Mouse (Mus musculus) megakaryocyte, embryonic 14.5 days (primary cell): Measurements from ENCODE around the gene Sh3rf1. TPM values are rescaled to one million over a fixed set of nuclear protein-coding genes. Genes with fewer than 3 reads are reported as not detected.

ENCODE experiments used
- H3K27me3 ChIP-seq: replicated peaks from 2 replicates; pipeline ENCODE3; 2012; ENCODE audit warnings: inconsistent platforms
- H3K36me3 ChIP-seq: replicated peaks from 2 replicates; pipeline ENCODE3; 2012; ENCODE audit warnings: low read length, inconsistent platforms, mixed read lengths
- H3K4me1 ChIP-seq: 2 replicates; pipeline ENCODE4 v1.6.1; 2012; ENCODE audit warnings: inconsistent platforms
- H3K4me3 ChIP-seq: replicated peaks from 2 replicates; pipeline ENCODE3; 2012; ENCODE audit warnings: moderate library complexity, mild to moderate bottlenecking, inconsistent platforms
- H3K9me3 ChIP-seq: 2 replicates; pipeline ENCODE4 v1.6.1; 2012; ENCODE audit warnings: inconsistent platforms
- FLI1 ChIP-seq: IDR thresholded peaks from 2 replicates; pipeline ENCODE4 v1.6.1; 2012; ENCODE audit warnings: low read length, inconsistent platforms, mixed read lengths
- GATA1 ChIP-seq: IDR thresholded peaks from 3 replicates; pipeline ENCODE4 v1.6.1; 2012; ENCODE audit warnings: mixed read lengths, low read length, inconsistent platforms, borderline replicate concordance
- polyA plus RNA-seq: library from polyadenylated mRNA; stranded (reverse); fragments of >175 nt; gene quantifications from 2 replicates; pipeline ENCODE4 v1.2.3, GENCODE M21; 2012; ENCODE audit warnings: low replicate concordance; ENCODE audit not compliant: insufficient read depth

Sh3rf1 gene
- polyA plus RNA-seq, 1 experiment: 1.3 TPM

DNA sequence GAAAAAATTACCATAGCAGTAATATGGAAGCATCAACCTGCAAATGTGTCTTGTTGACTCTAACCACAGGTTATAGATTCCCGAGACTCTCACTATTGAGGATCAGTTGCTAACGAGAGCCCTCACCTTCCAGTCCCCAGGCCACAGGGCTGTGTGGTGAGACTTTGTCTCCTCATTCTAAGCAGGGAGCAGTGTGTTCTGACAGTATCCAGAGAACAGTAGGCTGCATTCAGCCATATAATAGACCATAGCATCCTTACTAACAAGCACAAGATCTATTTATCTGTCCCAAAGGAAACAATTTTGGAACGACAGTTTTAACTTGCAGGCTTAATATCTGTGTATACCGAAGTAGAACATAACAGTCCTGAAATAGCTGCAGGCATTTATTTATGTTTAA lies 75.2 kb downstream of the Sh3rf1 start:
- TF ChIP-seq FLI1 (no peak), GATA1 (no peak)
- Histone ChIP-seq H3K4me1 (no peaks in the 10 kb centered on the region), H3K4me3 (no peak overlapping the region), H3K9me3 (peaks cover 17% of the 10 kb centered on the region), H3K27me3 (no peaks in the 10 kb centered on the region), H3K36me3 (no peaks in the 10 kb centered on the region)

- TF ChIP-seq GATA1: no peak
- TF ChIP-seq FLI1: no peak
- H3K36me3 ChIP-seq: no peaks in the 10 kb centered on the region
- H3K4me1 ChIP-seq: no peaks in the 10 kb centered on the region
- peaks cover 24% of the 10 kb centered on the region for H3K9me3 ChIP-seq
- no peak overlapping the region for H3K4me3 ChIP-seq
- no peaks in the 10 kb centered on the region for H3K27me3 ChIP-seq
These were observed 77.8 kb downstream of the Sh3rf1 start for GRCm38 (mm10) chr8:61301298-61302028.

- no peak for TF ChIP-seq GATA1
- no peak for TF ChIP-seq FLI1
- no peaks in the 10 kb centered on the region for H3K27me3 ChIP-seq
- H3K4me1 ChIP-seq: no peaks in the 10 kb centered on the region
- H3K36me3 ChIP-seq: no peaks in the 10 kb centered on the region
- H3K4me3 ChIP-seq: no peak overlapping the region
- H3K9me3 ChIP-seq: peaks cover 24% of the 10 kb centered on the region
These were observed 78.3 kb downstream of the Sh3rf1 start for GRCm38 (mm10) chr8:61302029-61302368.

- no peak for TF ChIP-seq GATA1
- TF ChIP-seq FLI1: no peak
- H3K27me3 ChIP-seq: no peaks in the 10 kb centered on the region
- no peak overlapping the region for H3K4me3 ChIP-seq
- peaks cover 22% of the 10 kb centered on the region for H3K9me3 ChIP-seq
- H3K36me3 ChIP-seq: no peaks in the 10 kb centered on the region
- H3K4me1 ChIP-seq: no peaks in the 10 kb centered on the region
These were observed 81.9 kb downstream of the Sh3rf1 start for GRCm38 (mm10) chr8:61305451-61306070.

GRCm38 (mm10) chr8:61306501-61307112 lies 82.9 kb downstream of the Sh3rf1 start:
- Histone ChIP-seq H3K27me3 (no peaks in the 10 kb centered on the region), H3K36me3 (no peaks in the 10 kb centered on the region), H3K9me3 (peaks cover 18% of the 10 kb centered on the region), H3K4me1 (no peaks in the 10 kb centered on the region), H3K4me3 (no peak overlapping the region)
- TF ChIP-seq FLI1: no peak
- TF ChIP-seq GATA1: no peak

GRCm38 (mm10) chr8:61308896-61309295 lies 85.2 kb downstream of the Sh3rf1 start:
- Histone ChIP-seq H3K36me3 (no peaks in the 10 kb centered on the region), H3K4me3 (no peak overlapping the region), H3K9me3 (peaks cover 16% of the 10 kb centered on the region), H3K27me3 (no peaks in the 10 kb centered on the region), H3K4me1 (peaks cover 14% of the 10 kb centered on the region)
- TF ChIP-seq FLI1 (no peak), GATA1 (no peak)

- H3K4me1 ChIP-seq: peaks cover 22% of the 10 kb centered on the region
- H3K36me3 ChIP-seq: no peaks in the 10 kb centered on the region
- no peak for TF ChIP-seq FLI1
- no peak for TF ChIP-seq GATA1
- no peak overlapping the region for H3K4me3 ChIP-seq
- H3K9me3 ChIP-seq: peaks cover 12% of the 10 kb centered on the region
- no peaks in the 10 kb centered on the region for H3K27me3 ChIP-seq
These were observed 86.1 kb downstream of the Sh3rf1 start for GRCm38 (mm10) chr8:61309530-61310402.

- TF ChIP-seq GATA1: no peak
- TF ChIP-seq FLI1: no peak
- peaks cover 22% of the 10 kb centered on the region for H3K4me1 ChIP-seq
- H3K36me3 ChIP-seq: no peaks in the 10 kb centered on the region
- H3K9me3 ChIP-seq: peaks cover 7% of the 10 kb centered on the region
- H3K27me3 ChIP-seq: no peaks in the 10 kb centered on the region
- no peak overlapping the region for H3K4me3 ChIP-seq
These were observed 86.8 kb downstream of the Sh3rf1 start for GRCm38 (mm10) chr8:61310403-61310871.

- Histone ChIP-seq H3K4me3 (no peak overlapping the region), H3K9me3 (peaks cover 12% of the 10 kb centered on the region), H3K4me1 (peaks cover 34% of the 10 kb centered on the region), H3K27me3 (no peaks in the 10 kb centered on the region), H3K36me3 (no peaks in the 10 kb centered on the region)
- TF ChIP-seq FLI1 (no peak), GATA1 (no peak)
These were observed 89.3 kb downstream of the Sh3rf1 start for GRCm38 (mm10) chr8:61313016-61313415.
